Mouse (Mus musculus) megakaryocyte, adult 5-6 weeks (primary cell): ENCODE results near the gene Psme2b. TPM values are rescaled to one million over a fixed set of nuclear protein-coding genes. Genes with fewer than 3 reads are reported as not detected.
A peak's percentile ranks its signal among the peaks of the same experiment; 100 is the strongest.
"Not testable (repeated sequence)": the region's sequence is repeated elsewhere in the genome, so short reads cannot be mapped to it uniquely, and the experiment has no call there.

Source experiments
- ATAC-seq: 2 replicates; pipeline ENCODE4 v1.8.0; 2016; ENCODE audit warnings: mild to moderate bottlenecking, inconsistent platforms; ENCODE audit not compliant: poor library complexity, severe bottlenecking
- total RNA-seq, 2 experiments: library from RNA; stranded (forward) in 1 of 2; stranded (reverse) in 1 of 2; fragments of 153-499, 151-499 nt in 1 of 2; fragments of 221-1000, 200-1000 nt in 1 of 2; gene quantifications; 2 replicates each; pipeline versions ENCODE4 v1.2.3 to v1.2.4; 2015 to 2017

Psme2b gene
- total RNA-seq (2015), result 78.1 and 81.3 TPM in 2 replicates
- 47.3 and 50.2 TPM in 2 replicates for total RNA-seq (2017)

GRCm38 (mm10) chr11:48946090-48946489 lies at the start of gene Psme2b:
Gene Psme2b, minus strand, starts transcription at chr11:48946190.
- ATAC-seq, result not testable (repeated sequence)

GRCm38 (mm10) chr11:48994018-48994417 lies 48.0 kb upstream of the Psme2b start, which contains the start of gene Tgtp1:
Gene Tgtp1, minus strand, starts transcription at chr11:48994172.
- ATAC-seq, result peak; percentile 73

GRCm38 (mm10) chr11:48993296-48993695 lies 47.3 kb upstream of the Psme2b start:
- not testable (repeated sequence) for ATAC-seq

- not testable (repeated sequence) for ATAC-seq
These were observed 45.9 kb upstream of the Psme2b start, which contains the start of gene Gm12185 for GRCm38 (mm10) chr11:48991740-48992520. Gene Gm12185, minus strand, starts transcription at chr11:48992226.

- not testable (repeated sequence) for ATAC-seq
These were observed 44.0 kb upstream of the Psme2b start for GRCm38 (mm10) chr11:48989981-48990380.

GRCm38 (mm10) chr11:48988219-48988618 lies 42.2 kb upstream of the Psme2b start:
- ATAC-seq, result peak; percentile 89

GRCm38 (mm10) chr11:48982848-48983247 lies 36.9 kb upstream of the Psme2b start:
- ATAC-seq, result not testable (repeated sequence)

- ATAC-seq, result peak; percentile 48
These were observed 34.1 kb upstream of the Psme2b start for GRCm38 (mm10) chr11:48980052-48980451.

- ATAC-seq, result peak; percentile 74
These were observed 33.3 kb upstream of the Psme2b start, which contains the start of gene 9930111J21Rik1 for GRCm38 (mm10) chr11:48979251-48979650. Gene 9930111J21Rik1, minus strand, starts transcription at chr11:48979398.

GRCm38 (mm10) chr11:48978240-48978939 lies 32.4 kb upstream of the Psme2b start, which contains the start of gene Olfr56:
Gene Olfr56, plus strand, starts transcription at chr11:48978889.
- peak; percentile 75 for ATAC-seq

- ATAC-seq, result not testable (repeated sequence)
These were observed 28.7 kb upstream of the Psme2b start for GRCm38 (mm10) chr11:48974686-48975085.

GRCm38 (mm10) chr11:48939286-48939685 lies 6.7 kb downstream of the Psme2b start:
- ATAC-seq, result not testable (repeated sequence)

GRCm38 (mm10) chr11:48935291-48935690 lies 10.7 kb downstream of the Psme2b start:
- not testable (repeated sequence) for ATAC-seq

GRCm38 (mm10) chr11:48933923-48934322 lies 12.1 kb downstream of the Psme2b start:
- not testable (repeated sequence) for ATAC-seq

- peak; percentile 49; the same call in 1 of the 2 replicates for ATAC-seq
These were observed 12.6 kb downstream of the Psme2b start for GRCm38 (mm10) chr11:48933422-48933821.

- ATAC-seq, result not testable (repeated sequence)
These were observed 17.9 kb downstream of the Psme2b start for GRCm38 (mm10) chr11:48928068-48928467.

- not testable (repeated sequence) for ATAC-seq
These were observed 19.6 kb downstream of the Psme2b start for GRCm38 (mm10) chr11:48926437-48926836.

- peak; percentile 90 for ATAC-seq
These were observed 22.2 kb downstream of the Psme2b start for GRCm38 (mm10) chr11:48923818-48924217.

- ATAC-seq, result no peak
These were observed 27.6 kb downstream of the Psme2b start for GRCm38 (mm10) chr11:48918380-48918779.

GRCm38 (mm10) chr11:48913611-48914010 lies 32.4 kb downstream of the Psme2b start:
- ATAC-seq, result peak; percentile 72

GRCm38 (mm10) chr11:48908459-48908858 lies 37.5 kb downstream of the Psme2b start:
- ATAC-seq, result peak; percentile 24; the same call in 1 of the 2 replicates
